In genomic region chr2:34771368-34772226, GRCm38 (mm10) we compare ENCODE assay signal across 7 mouse cellular contexts. TPM values are rescaled to one million over a fixed set of nuclear protein-coding genes. Genes with fewer than 3 reads are reported as not detected.
DNase-seq lines count a peak whose midpoint lies in the region; ATAC-seq and TF ChIP-seq lines count a peak whose summit lies in the region.

TSS of gene Hspa5 (plus strand) at chr2:34771970.

- peak; percentile 99 for DNase-seq in adrenal gland, postnatal 10 days
- DNase-seq in embryonic facial prominence, embryonic 10.5 days (ENCODE audit: low spot score) = peak; percentile 100
- peak; percentile 97 for DNase-seq in gonadal fat pad, adult 2 months (ENCODE audit: low read depth)
- DNase-seq in left cerebral cortex, postnatal 4 days = peak; percentile 99

- WGBS in embryonic facial prominence, embryonic 10.5 days = under 1% methylated on average over 60 of the region's 60 CpGs
- 0% methylated on average over 60 of the region's 60 CpGs for WGBS in intestine, postnatal 0 days
- WGBS in midbrain, embryonic 12.5 days = under 1% methylated on average over 60 of the region's 60 CpGs
- WGBS in small intestine, adult 2 months = under 1% methylated on average over 60 of the region's 60 CpGs

- H3K4me2 ChIP-seq in intestine, postnatal 0 days (replicated peaks; ENCODE audit: low read depth) = peak within 1 kb of the TSS; percentile 73
- peak within 1 kb of the TSS; percentile 73 for H3K4me2 ChIP-seq in midbrain, embryonic 12.5 days (replicated peaks)

- peak within 1 kb of the TSS; percentile 79 for H3K4me3 ChIP-seq in embryonic facial prominence, embryonic 10.5 days
- H3K4me3 ChIP-seq in intestine, postnatal 0 days (ENCODE audit: low read depth, low read length) = peak within 1 kb of the TSS; percentile 87
- peak within 1 kb of the TSS; percentile 99 for H3K4me3 ChIP-seq in midbrain, embryonic 12.5 days
- peak within 1 kb of the TSS; percentile 80 for H3K4me3 ChIP-seq in small intestine, adult 2 months (ENCODE audit: low read depth, low read length)

- peaks cover 4% of the 10 kb centered on the region; the same call in 1 of the 2 replicates for H3K9me3 ChIP-seq in embryonic facial prominence, embryonic 10.5 days
- no peaks in the 10 kb centered on the region for H3K9me3 ChIP-seq in intestine, postnatal 0 days (ENCODE audit: control insufficient read depth)
- 0 out of 2 replicates have a peak, but pooled peaks cover 5% of the 10 kb centered on the region for H3K9me3 ChIP-seq in midbrain, embryonic 12.5 days

- peaks cover 43% of the 10 kb centered on the region for H3K4me1 ChIP-seq in embryonic facial prominence, embryonic 10.5 days
- H3K4me1 ChIP-seq in intestine, postnatal 0 days (replicated peaks; ENCODE audit: control insufficient read depth, insufficient read depth, low read length) = 0 out of 2 replicates have a peak, but pooled peaks cover 12% of the 10 kb centered on the region
- H3K4me1 ChIP-seq in midbrain, embryonic 12.5 days = peaks cover 42% of the 10 kb centered on the region
- H3K4me1 ChIP-seq in small intestine, adult 2 months (ENCODE audit: control insufficient read depth, insufficient read depth, insufficient read length, low read length) = peaks cover 11% of the 10 kb centered on the region; the same call in 1 of the 2 replicates

- no peak for TF ChIP-seq CTCF in intestine, postnatal 0 days (IDR thresholded peaks at IDR 0.05; ENCODE audit: low read depth)
- no peak for TF ChIP-seq CTCF in small intestine, adult 2 months (IDR thresholded peaks at IDR 0.05; ENCODE audit: extremely low read depth, insufficient read length, insufficient replicate concordance, low read depth, low read length)

- H3K27me3 ChIP-seq in embryonic facial prominence, embryonic 10.5 days (replicated peaks; ENCODE audit: low read depth, poor library complexity, severe bottlenecking) = no peaks in the 10 kb centered on the region
- H3K27me3 ChIP-seq in intestine, postnatal 0 days (replicated peaks; ENCODE audit: control insufficient read depth, insufficient read depth, low read length) = no peaks in the 10 kb centered on the region
- H3K27me3 ChIP-seq in midbrain, embryonic 12.5 days = no peaks in the 10 kb centered on the region
- no peaks in the 10 kb centered on the region for H3K27me3 ChIP-seq in small intestine, adult 2 months (ENCODE audit: control insufficient read depth, insufficient read depth, low read length)

- H3K27ac ChIP-seq in embryonic facial prominence, embryonic 10.5 days (replicated peaks) = peak within 1 kb of the TSS; percentile 97
- peak within 1 kb of the TSS; percentile 90 for H3K27ac ChIP-seq in intestine, postnatal 0 days (ENCODE audit: low read depth, low read length)
- peak within 1 kb of the TSS; percentile 94 for H3K27ac ChIP-seq in midbrain, embryonic 12.5 days (replicated peaks)
- H3K27ac ChIP-seq in small intestine, adult 2 months (ENCODE audit: insufficient read depth, low read depth, low read length) = peak within 1 kb of the TSS; percentile 85

- H3K36me3 ChIP-seq in embryonic facial prominence, embryonic 10.5 days (replicated peaks) = peaks cover 44% of the 10 kb centered on the region
- peaks cover 30% of the 10 kb centered on the region for H3K36me3 ChIP-seq in intestine, postnatal 0 days (ENCODE audit: control insufficient read depth, insufficient read depth)
- peaks cover 32% of the 10 kb centered on the region for H3K36me3 ChIP-seq in midbrain, embryonic 12.5 days
- peaks cover 32% of the 10 kb centered on the region for H3K36me3 ChIP-seq in small intestine, adult 2 months (ENCODE audit: control insufficient read depth, insufficient read depth, low read length)

- intact Hi-C loops in left cerebral cortex, postnatal 4 days (cut with DNase I) = no loop called here

- TF ChIP-seq POLR2A in small intestine, adult 2 months (IDR thresholded peaks at IDR 0.05; ENCODE audit: low read depth, low read length) = peak; percentile 99

- ATAC-seq in intestine, postnatal 0 days = peak; percentile 98
- ATAC-seq in midbrain, embryonic 12.5 days (ENCODE audit: low FRiP score, low read depth) = peak; percentile 99

- H3K9ac ChIP-seq in intestine, postnatal 0 days (ENCODE audit: low read depth, low read length) = peak within 1 kb of the TSS; percentile 93
- peak within 1 kb of the TSS; percentile 100 for H3K9ac ChIP-seq in midbrain, embryonic 12.5 days (replicated peaks)

RNA-seq across cellular contexts. Expression of gene Hspa5, which starts in this region (rescaled TPM):
- 100 to 1,000 TPM; 414 to 539 TPM for total RNA-seq in adrenal gland, postnatal 10 days (2021)
- polyA plus RNA-seq in embryonic facial prominence, embryonic 10.5 days (2016; fragmentation: Nextera tagmentation; extraction: Ambion mirVana) = 908 and 968 TPM in 2 replicates
- polyA plus RNA-seq in gonadal fat pad, adult 2 months (2012; rRNA removed) = 894 and 1,524 TPM in 2 replicates
- polyA plus RNA-seq in intestine, postnatal 0 days (2015; fragmentation: Nextera tagmentation; extraction: Ambion mirVana) = 456 and 457 TPM in 2 replicates
- total RNA-seq in left cerebral cortex, postnatal 4 days (2021) = 100 to 1,000 TPM; 260 to 290 TPM
- polyA plus RNA-seq in midbrain, embryonic 12.5 days (2016; fragmentation: Nextera tagmentation; extraction: Ambion mirVana) = 609 and 641 TPM in 2 replicates
- 252 and 340 TPM in 2 replicates for polyA plus RNA-seq in small intestine, adult 2 months (2012; rRNA removed)

Comparison
In these comparisons a context has a peak if more than half of its experiments do, and no peak if none do; other contexts are left out.
1. Peak in every context shown above with its lines: DNase-seq, ATAC-seq, H3K4me3 ChIP-seq and H3K27ac ChIP-seq.